Mouse (Mus musculus) left cerebral cortex, adult 11 months (tissue): ENCODE measurements at regions not wholly inside any gene's neighbourhood (a gene's known extent, or its start where the extent isn't known, plus 50 kb on each side); places are given as distances from the start of the nearest gene placed in this dataset.

Experiments
- DNase-seq: peaks from one replicate; pipeline ENCODE4 v3.0.0; 2022; ENCODE audit warnings: low spot score

DNA sequence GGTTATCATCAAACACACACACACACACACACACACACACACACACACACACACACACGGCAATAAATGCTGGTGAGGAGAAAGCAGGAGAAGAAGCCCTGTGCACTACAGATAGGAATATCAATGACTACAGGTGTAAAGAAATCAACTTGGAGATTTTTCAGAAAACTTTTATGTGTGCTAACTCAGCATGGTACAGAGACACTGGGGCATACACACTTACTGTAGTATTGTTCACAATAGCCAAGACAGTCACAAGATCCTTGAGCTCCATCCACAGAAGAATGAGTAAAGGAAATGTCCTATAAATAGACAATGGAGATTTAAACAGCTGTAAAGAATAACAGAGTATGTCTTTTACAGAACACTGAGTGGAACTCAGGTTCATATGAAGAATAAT, 182.4 kb downstream of the Tm2d1 start:
- DNase-seq = no peak

GRCm38 (mm10) chr4:98190318-98190717, 192.8 kb downstream of the Tm2d1 start:
- DNase-seq = no peak

DNA sequence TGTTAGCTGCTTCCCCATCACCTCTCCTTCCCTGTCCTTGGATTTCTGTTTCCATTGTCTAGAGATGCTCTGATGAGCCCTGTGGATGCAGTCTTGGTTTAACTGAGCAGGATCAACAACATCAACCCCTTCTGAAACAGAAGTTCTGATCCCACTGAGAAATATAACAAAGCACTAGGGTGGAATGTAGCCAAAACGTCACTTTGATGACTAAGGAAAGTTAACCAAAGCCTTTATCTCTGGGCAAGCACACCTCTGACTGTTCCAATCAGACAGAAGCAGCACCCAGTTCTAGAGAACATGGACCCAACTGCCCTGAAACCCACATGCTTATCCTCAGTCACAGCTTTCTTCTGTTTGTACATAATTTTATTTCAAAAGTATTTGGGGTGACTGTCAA, 193.2 kb downstream of the Tm2d1 start:
- DNase-seq = no peak

- no peak for DNase-seq
Measured at GRCm38 (mm10) chr4:98188944-98189343, 194.2 kb downstream of the Tm2d1 start.

- DNase-seq = no peak
Measured at GRCm38 (mm10) chr4:98187038-98187437, 196.1 kb downstream of the Tm2d1 start.

- DNase-seq = no peak
Measured at GRCm38 (mm10) chr4:98182053-98182355, 201.1 kb downstream of the Tm2d1 start.

DNA sequence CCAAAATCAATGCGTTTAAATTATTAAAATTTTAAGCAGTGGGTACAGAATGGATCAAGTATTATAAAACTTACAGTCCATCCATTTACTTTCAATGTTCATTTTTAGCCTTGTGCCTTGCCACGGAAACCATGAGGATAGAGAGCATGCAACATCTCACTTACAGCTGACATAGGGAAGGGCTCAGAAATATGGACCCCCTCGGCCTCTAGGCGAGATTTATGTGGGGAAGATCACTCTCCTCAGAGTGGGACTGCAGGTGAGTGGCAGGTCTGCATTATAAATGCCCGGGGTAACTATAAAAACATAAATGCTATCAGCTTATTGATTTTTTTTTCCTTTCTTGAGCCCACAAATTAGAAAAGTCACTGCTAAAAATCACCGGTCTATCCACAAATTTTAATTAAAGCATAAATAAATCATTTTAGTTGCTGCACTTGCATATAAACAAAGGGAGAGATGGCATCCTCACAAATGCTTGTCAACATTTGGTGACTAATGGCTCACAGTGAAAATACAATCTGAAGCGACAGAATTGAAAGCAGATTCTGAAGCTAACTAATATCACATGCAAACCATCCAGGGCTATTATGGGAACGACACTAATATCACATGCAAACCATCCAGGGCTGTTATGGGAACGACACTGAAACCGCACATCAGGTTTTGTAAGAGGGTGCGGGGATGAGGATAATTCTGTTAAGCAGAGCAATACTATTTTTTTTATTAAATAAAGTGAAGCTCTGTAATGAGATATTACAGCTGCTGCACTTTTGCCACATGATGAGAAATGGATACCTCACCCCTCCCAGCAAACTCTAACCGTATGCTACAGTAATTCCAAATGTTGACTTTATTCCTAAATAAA, 201.7 kb downstream of the Tm2d1 start:
- DNase-seq = no peak

GRCm38 (mm10) chr4:98180336-98180735, 202.8 kb downstream of the Tm2d1 start:
- DNase-seq = no peak
